Mouse (Mus musculus) stomach, postnatal 0 days (tissue): Measurements from ENCODE around the gene Psmd2.

Experiments used
- CTCF ChIP-seq: IDR thresholded peaks from 2 replicates; pipeline ENCODE4 v1.5.1; 2016; ENCODE audit warnings: antibody characterized with exemption, low read depth, mild to moderate bottlenecking, moderate library complexity
- EP300 ChIP-seq: optimal IDR thresholded peaks from 2 replicates; pipeline ENCODE3; 2016; ENCODE audit warnings: antibody characterized with exemption

DNA sequence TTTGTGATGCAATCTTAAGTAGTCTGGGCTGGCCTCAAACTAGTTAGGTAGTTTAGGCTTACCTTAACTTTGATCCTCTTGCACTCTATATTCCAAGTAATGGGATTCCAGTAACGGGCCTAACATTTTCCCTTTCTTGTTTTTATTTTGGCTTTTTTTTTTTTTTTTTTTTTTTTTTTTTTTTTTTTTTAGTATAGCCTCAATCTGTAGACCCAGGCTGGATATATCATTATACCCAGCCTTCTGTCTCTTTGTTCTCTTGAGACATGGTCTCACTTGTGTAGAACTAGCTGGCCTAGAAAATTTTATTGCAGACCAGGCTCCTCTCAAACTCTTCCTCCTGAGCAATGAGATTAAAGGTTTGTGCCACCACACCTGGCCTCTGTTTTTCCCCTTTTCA lies 40.2 kb downstream of the Psmd2 start:
- TF ChIP-seq CTCF (no peak), EP300 (no peak)
